Mouse (Mus musculus): ENCODE data around the gene Cybc1.

Gene Cybc1

DNA sequence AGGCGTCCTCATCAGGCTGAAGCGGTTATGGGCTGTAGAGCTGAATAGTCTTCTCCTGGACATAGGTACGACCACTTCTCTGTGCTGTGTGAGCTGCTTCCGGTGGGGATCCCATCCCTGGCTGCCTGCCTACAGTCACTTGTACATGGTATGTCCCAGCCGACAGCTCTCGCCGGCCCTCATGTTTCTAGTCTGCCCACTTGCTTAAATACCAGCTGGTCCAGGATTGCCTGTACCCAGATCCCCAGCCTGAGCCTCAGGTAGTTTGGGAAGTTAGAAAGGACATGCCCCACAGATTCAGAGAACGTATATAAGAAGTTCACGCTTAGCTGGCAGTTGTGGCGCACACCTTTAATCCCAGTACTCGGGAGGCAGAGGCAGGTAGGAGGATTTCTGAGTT lies 9.3 kb downstream of the Cybc1 start:
- ATAC-seq (ENCODE audit: insufficient number of reproducible peaks, low FRiP score, low TSS enrichment), result no peak

DNA sequence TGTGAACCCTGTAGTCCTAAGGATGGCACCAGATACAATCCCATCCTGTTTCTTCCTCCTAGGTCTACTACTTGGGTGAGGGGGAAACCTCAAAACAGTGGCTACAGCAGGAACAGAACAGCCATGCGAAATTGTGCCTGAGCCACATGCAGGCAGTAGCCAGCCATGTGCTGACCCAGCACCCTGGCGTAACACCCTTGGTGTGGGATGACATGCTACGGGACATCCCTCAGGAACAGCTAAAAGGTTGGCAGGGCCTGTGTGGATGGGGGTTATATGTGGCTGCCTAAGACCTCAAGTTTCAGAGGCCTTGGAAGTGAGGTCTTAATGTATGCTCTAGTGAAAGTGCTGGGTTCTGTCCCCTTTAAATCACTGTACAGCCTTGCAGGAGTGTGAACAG lies 12.3 kb downstream of the Cybc1 start:
- ATAC-seq (ENCODE audit: insufficient number of reproducible peaks, low FRiP score, low TSS enrichment), result no peak

DNA sequence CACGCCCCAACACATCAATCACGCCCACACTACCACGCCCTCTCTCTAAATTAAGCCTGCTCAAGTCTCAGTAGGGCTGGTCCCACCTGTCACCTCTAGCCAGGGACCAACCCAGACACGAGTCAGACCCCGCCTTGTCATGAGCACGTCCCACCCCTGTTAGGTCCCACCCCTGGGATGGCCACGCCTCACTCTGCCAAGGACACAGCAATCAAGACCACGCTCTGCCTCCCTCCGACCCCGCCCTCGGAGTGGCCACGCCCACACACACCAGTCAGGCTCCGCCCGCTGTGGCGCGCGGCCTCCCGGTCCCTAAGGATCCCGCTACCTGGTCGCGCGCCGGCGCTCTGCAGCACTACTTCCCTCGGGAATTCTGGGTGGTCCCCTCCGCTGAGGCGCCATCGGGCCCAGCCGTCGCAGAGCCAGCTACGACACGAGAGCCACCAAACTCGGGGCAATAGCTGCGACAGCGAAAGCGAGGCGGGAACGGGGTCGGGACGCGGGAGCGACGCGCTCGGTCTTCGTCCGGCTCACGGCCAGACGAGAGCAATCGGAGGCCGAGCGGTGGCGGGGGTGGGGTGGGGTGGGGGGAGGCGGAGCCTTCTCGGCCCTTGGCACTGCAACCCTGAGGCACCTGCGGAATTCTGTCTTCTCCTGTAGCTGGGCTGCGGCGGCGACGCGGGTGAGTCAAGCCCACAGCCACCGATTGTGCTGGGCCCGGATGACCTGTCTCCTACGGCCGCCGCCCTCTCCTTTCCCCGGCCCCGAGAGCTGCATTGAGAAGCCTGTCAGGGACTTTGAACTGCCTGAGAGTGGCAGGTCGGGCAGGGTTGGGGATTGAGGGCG lies 24.7 kb downstream of the Cybc1 start, which contains the start of the genes Hexdc and Ogfod3:
Gene Hexdc, plus strand, starts transcription at position 273 of the 846 bp plus-strand sequence.
Gene Ogfod3, minus strand, starts transcription at position 551 of the 846 bp plus-strand sequence.
- ATAC-seq (ENCODE audit: insufficient number of reproducible peaks, low FRiP score, low TSS enrichment), result peak; percentile 92

DNA sequence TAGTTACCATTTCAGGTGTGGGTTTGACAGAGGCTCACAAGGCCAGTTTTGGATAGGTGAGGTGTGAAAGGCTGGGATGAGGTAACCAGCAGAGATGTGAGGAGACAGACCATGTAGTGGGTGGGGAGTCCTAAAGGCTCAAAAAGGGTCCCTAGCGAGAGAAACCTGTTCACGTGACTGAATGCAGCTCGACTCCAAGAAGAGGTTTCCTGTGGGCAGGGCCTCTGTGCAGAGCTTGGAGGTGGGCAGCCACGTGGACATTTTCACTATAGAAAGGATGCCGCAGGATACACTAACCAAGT lies 25.3 kb downstream of the Cybc1 start:
- no peak for ATAC-seq (ENCODE audit: insufficient number of reproducible peaks, low FRiP score, low TSS enrichment)

DNA sequence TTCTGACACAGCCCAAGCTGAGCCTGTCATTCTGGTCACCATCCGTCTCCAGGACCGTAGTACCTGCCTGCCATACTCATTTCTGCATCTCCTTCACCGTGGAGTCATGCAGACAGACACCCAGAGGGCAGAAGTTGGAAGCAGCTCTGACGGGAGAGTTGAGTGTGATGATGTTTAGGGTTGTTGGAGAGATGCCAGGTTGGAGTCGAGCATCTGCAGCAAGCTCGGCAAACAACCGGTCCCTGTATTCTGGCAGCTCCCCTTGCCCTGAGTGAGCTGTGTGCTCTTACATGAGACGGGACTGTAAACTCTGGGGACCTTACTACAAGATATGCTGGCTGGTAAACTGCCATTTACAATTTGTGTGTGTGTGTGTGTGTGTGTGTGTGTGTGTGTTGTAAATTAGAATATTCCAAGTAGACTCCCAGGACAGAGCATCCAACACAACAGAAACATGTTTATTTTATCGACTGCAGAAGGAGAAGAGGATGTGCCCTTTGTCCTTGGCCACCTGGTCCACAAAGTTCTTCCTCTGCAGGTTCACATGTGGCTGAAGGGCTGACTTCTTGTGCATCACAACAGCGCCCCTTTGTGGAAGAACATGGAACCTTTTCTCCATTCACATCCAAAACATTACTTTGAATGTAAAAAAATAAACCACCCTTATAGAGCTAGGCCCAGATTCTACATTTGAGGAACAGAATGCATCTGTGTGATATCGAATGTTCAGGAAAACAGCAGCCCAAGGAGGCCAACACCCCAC lies 27.5 kb downstream of the Cybc1 start:
- no peak for ATAC-seq (ENCODE audit: insufficient number of reproducible peaks, low FRiP score, low TSS enrichment)

DNA sequence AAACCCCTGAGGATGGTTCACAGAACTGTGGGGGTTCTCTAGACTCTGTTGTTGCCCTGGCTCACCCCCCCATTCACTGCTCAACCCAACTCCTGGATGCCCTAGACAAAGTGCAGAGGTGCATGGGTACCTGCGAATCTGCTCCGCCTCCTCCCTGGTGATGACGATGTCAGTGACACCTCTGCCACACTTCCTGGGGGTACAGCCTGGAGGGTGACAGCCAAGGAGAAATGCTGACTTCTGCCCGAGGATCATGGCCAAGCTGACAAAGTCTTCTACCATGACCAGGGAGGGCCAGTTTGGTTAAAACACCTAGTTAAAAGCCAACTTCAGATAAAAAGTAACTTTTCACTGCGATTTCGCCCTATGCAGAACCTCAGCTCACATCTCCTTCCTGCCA lies 28.3 kb downstream of the Cybc1 start:
- ATAC-seq (ENCODE audit: insufficient number of reproducible peaks, low FRiP score, low TSS enrichment), result no peak

DNA sequence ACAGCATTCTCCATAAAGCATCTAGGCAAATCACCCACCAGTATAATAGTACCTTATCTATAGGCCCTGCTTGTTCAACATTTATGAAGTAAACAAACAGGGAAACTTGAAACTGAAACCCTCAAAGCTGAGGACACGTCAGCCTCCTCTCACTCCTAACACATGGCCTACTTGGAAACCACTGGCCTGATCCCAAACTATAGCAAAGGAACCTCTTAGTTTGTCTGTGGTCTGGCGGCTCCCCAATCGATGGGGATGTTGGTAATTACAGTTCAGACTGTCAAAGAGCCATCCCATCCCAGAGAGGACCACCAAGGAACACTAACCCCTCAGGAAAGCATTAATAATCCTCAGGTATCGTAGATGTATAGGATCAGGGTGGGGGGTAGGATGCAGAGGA lies 29.3 kb downstream of the Cybc1 start:
- no peak for ATAC-seq (ENCODE audit: insufficient number of reproducible peaks, low FRiP score, low TSS enrichment)

DNA sequence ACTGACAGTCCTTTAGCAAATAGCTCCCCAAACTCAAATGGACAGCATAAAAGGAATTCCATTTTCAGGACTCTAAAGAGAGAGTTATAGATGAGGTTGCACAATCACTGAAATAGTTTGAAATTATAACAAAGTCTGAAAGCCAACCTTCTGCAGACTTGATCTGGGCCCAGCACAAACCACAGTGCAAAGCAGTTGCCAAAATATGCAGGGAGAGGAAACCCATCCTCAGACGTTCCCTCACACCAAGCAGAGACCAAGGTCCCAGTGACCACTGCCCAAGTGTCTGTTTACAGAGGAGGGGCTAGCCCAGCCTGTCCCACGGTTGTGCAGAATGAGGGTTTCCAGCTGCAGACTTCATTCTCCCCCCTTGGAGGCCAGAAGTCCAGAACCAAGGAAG lies 30.5 kb downstream of the Cybc1 start:
- ATAC-seq (ENCODE audit: insufficient number of reproducible peaks, low FRiP score, low TSS enrichment), result no peak

DNA sequence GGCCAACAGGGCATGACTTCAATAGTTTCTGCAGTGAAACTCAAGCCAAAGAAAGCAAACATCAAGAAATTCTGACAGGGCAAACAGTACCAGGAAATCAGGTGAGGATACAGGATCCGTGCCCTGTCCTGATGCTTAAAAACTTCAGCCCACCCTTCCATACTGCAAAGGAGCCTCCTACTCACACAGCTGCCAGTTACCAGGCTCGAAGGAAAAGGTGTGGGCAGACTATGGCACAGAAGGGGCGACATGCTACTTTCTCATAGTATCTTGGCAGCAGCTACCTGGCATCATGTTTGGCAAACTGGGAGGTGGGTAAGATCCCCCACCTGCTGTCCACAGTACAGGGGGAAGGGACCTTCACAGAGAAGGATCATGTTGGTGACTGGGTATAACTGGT lies 35.7 kb downstream of the Cybc1 start:
- no peak for ATAC-seq (ENCODE audit: insufficient number of reproducible peaks, low FRiP score, low TSS enrichment)

DNA sequence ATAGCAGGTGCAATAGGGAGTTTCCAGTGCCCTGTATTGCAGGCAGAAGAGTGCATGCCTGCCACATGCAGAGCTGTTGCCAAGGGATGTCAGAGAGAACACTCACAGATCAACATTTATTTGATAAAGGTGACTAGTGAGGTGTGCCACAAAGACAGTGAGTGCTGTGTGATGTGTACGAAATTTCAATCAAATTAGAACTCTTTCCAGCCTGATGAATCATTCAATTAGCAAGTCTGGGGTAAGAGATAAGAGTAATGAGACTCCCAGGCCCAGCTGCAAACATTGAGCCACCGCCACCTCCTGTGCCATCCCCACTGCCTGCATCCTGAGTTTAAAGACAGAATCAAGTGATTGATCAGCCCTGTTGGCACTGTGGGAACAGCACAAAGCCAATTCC lies 36.4 kb downstream of the Cybc1 start:
- ATAC-seq (ENCODE audit: insufficient number of reproducible peaks, low FRiP score, low TSS enrichment), result no peak

DNA sequence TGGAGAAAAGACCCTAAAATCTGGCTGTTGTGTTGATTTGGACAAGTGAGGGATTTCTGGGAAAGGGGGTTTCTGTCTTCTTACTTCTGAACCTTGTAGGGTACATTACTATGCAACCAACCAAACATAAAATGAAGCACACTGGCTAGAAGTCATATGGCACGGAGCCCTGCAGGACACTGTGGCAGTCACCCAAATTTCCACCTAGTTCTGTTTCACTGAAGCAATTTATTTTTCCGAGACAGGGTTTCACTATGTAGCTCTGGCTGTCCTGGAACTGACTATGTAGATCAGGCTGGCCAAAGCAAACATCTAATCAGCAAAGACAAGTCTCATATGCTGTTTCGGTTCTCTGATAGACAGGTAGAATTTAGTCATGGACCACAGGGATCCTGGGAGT lies 39.4 kb downstream of the Cybc1 start:
- no peak for ATAC-seq (ENCODE audit: insufficient number of reproducible peaks, low FRiP score, low TSS enrichment)

DNA sequence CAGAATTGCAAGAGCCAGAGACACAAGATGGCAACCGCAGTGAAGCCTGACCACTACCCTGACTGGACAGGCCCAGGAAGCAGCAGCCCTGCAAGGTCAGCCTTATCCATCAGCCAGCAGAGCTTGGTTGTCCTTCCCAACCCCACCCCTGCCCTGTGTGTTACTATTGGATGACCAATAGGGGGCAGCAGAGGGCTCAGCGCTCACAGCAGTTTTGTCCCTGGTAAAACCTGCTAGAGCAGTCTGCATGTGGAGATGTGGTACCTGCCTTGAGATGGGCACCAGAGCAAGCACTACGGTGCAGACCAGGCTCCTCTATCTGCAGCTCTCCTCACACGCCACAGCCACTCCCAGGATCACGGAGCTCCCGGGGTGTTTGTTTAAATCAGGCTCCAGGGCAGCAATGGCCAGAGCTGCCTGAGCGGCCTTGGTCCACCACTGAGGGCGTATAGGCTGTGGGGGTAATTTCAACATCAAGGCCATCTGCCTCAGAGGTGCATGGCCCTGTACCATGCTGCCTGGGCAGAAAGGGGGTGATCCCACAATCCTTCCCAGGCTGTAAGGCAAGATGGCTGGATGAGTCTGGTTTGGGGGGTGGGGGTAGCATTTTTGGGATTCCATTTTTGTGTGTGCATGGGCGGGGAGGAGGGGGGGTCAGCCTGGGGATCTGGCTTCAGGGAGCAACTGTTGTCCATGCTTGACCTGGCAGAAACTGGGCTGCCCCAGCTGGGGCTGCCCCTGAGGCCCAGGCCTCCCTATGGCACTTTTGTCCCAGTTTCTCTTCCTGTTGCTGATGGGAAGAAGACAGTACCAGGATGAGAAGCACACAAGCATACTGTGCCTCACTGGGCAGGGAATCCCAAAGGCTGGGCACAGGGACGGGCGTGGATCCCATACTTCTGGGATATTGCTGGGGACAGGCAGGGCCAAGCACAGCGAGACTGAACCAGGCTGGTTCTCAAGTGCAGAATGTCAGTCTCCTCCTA lies 52.5 kb downstream of the Cybc1 start:
- peak; percentile 66; the same call in 1 of the 2 replicates for ATAC-seq (ENCODE audit: insufficient number of reproducible peaks, low FRiP score, low TSS enrichment)

DNA sequence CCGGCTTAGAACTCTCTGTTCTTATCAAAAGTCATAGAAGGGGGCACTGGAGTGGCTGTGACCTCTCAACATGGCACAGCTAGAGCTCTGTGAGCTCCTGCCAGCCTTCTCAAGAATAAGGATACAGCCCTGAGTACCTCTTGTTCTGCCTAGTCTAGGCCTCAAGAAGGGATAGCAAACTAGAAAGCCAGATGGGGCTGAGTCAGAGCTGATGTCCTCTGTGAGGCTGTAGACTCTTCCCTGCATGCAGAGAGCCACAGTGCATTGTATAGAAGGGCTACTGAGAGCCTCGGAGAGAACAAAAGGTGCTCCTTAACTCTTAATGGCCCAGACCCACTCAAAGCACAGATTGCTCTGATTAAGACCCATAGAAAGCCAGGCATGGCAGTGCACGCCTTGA lies 54.9 kb downstream of the Cybc1 start:
- no peak for ATAC-seq (ENCODE audit: insufficient number of reproducible peaks, low FRiP score, low TSS enrichment)

DNA sequence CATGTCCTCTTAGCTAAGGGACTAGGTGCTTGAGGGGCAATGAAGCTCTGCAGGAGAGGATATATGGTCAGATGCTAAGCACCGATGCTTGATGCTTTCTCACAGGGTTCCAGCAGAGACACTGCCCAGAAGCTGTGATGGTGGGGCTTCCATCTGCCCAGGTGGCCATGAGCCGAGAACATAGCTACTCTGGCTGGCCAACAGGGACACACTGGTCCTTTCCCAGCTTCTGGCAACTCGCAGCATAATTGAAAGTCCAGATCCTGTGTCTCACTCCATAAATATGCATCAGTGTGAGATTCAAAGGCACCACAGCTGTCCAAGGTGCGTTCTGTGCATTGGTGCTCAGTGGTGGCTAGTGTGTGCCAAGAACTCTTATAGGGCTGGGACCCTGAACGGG lies 55.9 kb downstream of the Cybc1 start:
- no peak for ATAC-seq (ENCODE audit: insufficient number of reproducible peaks, low FRiP score, low TSS enrichment)
